Mouse (Mus musculus) midbrain, embryonic 11.5 days (tissue): ENCODE results near the gene Setdb2. TPM values are rescaled to one million over a fixed set of nuclear protein-coding genes. Genes with fewer than 3 reads are reported as not detected.

Experiments
- polyA plus RNA-seq: library from polyadenylated mRNA; unstranded; fragments of >200 nt; fragmentation: Nextera tagmentation; extraction: Ambion mirVana; gene quantifications from 2 replicates; pipeline ENCODE4 v1.2.1, GENCODE M21; 2014

The Setdb2 gene
- polyA plus RNA-seq, 1 experiment from 2014 or later = 13.7 TPM

Other genes starting within 250 kb of the Setdb2 start
- gene Rcbtb1, start 239.7 kb downstream of the Setdb2 start, polyA plus RNA-seq = 104 and 116 TPM in 2 replicates
- gene Gm6904, start 180.7 kb downstream of the Setdb2 start, polyA plus RNA-seq = not detected in 2 replicates
- gene Phf11a, start 143.4 kb downstream of the Setdb2 start, polyA plus RNA-seq = not detected in 2 replicates
- gene Phf11b, start 99.5 kb downstream of the Setdb2 start, polyA plus RNA-seq = 0.22 and 0.48 TPM in 2 replicates
- gene Phf11d, start 75.4 kb downstream of the Setdb2 start, polyA plus RNA-seq = 0.14 and 0.18 TPM in 2 replicates
- gene Phf11c, start 45.5 kb downstream of the Setdb2 start, polyA plus RNA-seq = 0.45 and 0.63 TPM in 2 replicates
- 47.0 and 47.3 TPM in 2 replicates for gene Cab39l, start 88 bp upstream of the Setdb2 start, polyA plus RNA-seq
- 33.3 and 33.7 TPM in 2 replicates for gene Cdadc1, start 157.1 kb upstream of the Setdb2 start, polyA plus RNA-seq
- 11.2 and 12.0 TPM in 2 replicates for gene Shisa2, start 184.4 kb upstream of the Setdb2 start, polyA plus RNA-seq